Mouse (Mus musculus) embryonic stem cell, embryonic (primary cell): ENCODE results near the gene Lrrc32.

Source experiments
- CTCF ChIA-PET, 4 experiments: fragments of 300-600 bp in 2 of 4; fragments of 350-600 bp in 2 of 4; sonication (Branson Sonifier 250); formaldehyde crosslinking; loops; one replicate each; lab custom pipeline; 2022; ENCODE audit warnings: inconsistent platforms in 2 of 4; lab: Charles Lee
- POLR2A ChIA-PET, 4 experiments: fragments of 300-600 bp in 2 of 4; fragments of 350-600 bp in 2 of 4; sonication (Branson Sonifier 250); formaldehyde crosslinking; loops; one replicate each; lab custom pipeline; 2022; ENCODE audit warnings: antibody characterized with exemption in 4 of 4, inconsistent platforms in 1 of 4; lab: Charles Lee

The Lrrc32 gene

DNA sequence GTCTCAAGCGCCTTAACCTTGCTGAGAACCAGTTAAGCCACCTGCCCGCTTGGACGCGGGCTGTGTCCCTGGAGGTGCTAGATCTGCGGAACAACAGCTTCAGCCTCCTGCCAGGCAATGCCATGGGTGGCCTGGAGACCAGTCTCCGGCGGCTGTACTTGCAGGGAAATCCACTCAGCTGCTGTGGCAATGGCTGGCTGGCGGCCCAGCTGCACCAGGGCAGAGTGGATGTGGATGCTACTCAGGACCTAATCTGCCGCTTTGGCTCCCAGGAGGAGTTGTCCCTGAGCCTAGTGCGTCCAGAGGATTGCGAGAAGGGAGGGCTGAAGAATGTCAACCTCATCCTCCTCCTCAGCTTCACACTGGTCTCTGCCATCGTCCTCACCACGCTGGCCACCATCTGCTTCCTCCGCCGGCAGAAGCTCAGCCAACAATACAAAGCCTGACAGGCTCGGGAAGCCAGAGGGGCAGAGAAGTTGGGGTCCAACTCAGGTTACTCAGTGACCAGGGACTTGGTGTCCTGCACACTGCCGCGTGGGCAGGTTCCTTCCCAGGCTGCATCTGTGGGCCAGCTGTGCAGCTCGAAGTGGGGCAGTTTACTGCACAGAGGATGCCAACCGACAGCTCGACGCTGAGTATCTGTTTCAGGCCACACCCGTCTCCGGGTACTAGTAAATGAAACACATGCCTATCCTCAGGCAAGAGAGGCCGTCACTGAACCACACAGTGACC is 10.6 kb downstream of the Lrrc32 start:
- POLR2A ChIA-PET = interaction anchor here in 1 of 4 experiments (0.6 kb wide), 1 partner anchor 10 kb away, joined by 3 read pairs; the partner anchor contains the start of gene Lrrc32
- CTCF ChIA-PET = interaction anchor here in 2 of 4 experiments (1.7 to 1.8 kb wide), 2 partner anchors 10 to 18 kb away, joined by 4 to 5 read pairs; partner anchors contain the start of gene Lrrc32 (in 1 of the 2)

GRCm38 (mm10) chr7:98500470-98500869 is 11.4 kb downstream of the Lrrc32 start:
- CTCF ChIA-PET = interaction anchor here in 3 of 4 experiments (0.6 to 1.8 kb wide), 4 partner anchors 19 to 322 kb away, joined by 3 to 5 read pairs (median 4); no protein-coding TSS in a partner anchor
- POLR2A ChIA-PET = no interaction called here

- POLR2A ChIA-PET = no interaction called here
These were observed 12.0 kb downstream of the Lrrc32 start for GRCm38 (mm10) chr7:98501078-98501477.

DNA sequence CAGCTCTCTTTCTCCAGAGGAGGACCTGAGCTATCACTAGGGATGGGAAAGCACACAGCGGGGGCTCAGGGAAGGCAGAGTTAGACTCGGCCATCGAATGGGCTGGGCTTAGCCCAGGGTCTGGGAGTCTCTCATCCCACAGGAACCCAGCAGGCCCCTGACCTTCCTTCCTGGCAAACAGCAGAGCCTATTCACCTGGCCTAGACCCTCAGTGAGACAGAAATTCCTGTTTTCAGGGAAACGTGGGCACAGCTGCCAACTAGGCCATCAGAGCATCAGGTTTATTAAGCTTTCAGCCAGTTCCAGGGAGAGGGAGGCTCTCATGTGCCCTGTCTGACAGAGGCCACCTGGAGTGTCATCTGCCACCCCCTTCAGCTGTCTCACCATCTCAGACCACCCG is 13.8 kb downstream of the Lrrc32 start:
- ChIA-PET POLR2A (interaction anchor here in 2 of 4 experiments (0.6 to 1.9 kb wide), 4 partner anchors 9 to 533 kb away, joined by 3 to 6 read pairs (median 4); no protein-coding TSS in a partner anchor), CTCF (interaction anchor here in 3 of 4 experiments (0.6 to 2.2 kb wide), 5 partner anchors 13 to 271 kb away, joined by 3 to 7 read pairs (median 4); no protein-coding TSS in a partner anchor)

More at GRCm38 (mm10) chr7:98501078-98501477, 12.0 kb downstream of the Lrrc32 start:
- CTCF ChIA-PET = interaction anchor here (0.6 to 2.2 kb wide), 4 partner anchors 11 to 322 kb away, joined by 4 to 7 read pairs (median 4); no protein-coding TSS in a partner anchor

DNA sequence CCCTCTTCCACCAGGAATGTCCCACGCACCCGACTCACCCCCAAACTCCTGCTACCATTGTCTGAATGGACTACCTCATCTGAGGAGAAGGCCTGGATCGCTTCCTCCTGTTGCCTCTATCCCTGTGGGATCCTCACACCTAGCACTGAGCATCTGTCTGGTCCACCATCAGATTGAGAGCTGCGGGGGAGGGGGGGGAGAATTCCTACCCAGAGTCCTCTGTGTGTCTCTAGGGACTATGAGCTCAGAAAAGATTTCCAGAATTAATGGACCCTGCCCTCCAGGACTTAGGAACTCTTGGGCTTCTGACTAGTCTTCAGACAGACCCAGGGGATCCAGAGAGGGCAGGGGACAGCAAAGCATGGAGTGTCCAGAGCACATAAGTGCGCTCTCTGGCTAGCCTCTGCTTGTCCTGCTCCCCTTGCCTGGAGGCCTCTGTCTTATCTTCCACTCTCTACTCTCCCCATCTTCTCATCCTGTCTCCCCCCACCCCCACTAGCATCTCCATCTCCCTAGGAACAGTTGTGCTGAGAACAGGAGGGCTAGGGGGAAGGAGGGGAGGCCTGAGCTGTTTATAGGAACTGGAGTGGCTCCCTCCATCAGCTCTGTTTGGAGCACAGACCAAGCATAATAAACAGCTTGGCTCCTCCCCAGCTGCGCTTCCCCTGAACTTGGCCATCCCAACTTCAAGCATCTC is 15.0 kb downstream of the Lrrc32 start:
- CTCF ChIA-PET = no interaction called here
- POLR2A ChIA-PET = interaction anchor here in 1 of 4 experiments (0.7 to 1.9 kb wide), 4 partner anchors 9 to 81 kb away, joined by 3 to 6 read pairs (median 3); no protein-coding TSS in a partner anchor

- ChIA-PET CTCF (no interaction called here), POLR2A (interaction anchor here in 1 of 4 experiments (0.7 to 1.9 kb wide), 3 partner anchors 8 to 82 kb away, joined by 3 to 6 read pairs (median 3); no protein-coding TSS in a partner anchor)
These were observed 15.7 kb downstream of the Lrrc32 start for GRCm38 (mm10) chr7:98504726-98505314.

- ChIA-PET CTCF (interaction anchor here in 1 of 4 experiments (0.6 kb wide), 1 partner anchor 21 kb away, joined by 7 read pairs; no protein-coding TSS in a partner anchor), POLR2A (no interaction called here)
These were observed 16.6 kb downstream of the Lrrc32 start for GRCm38 (mm10) chr7:98505664-98506063.

DNA sequence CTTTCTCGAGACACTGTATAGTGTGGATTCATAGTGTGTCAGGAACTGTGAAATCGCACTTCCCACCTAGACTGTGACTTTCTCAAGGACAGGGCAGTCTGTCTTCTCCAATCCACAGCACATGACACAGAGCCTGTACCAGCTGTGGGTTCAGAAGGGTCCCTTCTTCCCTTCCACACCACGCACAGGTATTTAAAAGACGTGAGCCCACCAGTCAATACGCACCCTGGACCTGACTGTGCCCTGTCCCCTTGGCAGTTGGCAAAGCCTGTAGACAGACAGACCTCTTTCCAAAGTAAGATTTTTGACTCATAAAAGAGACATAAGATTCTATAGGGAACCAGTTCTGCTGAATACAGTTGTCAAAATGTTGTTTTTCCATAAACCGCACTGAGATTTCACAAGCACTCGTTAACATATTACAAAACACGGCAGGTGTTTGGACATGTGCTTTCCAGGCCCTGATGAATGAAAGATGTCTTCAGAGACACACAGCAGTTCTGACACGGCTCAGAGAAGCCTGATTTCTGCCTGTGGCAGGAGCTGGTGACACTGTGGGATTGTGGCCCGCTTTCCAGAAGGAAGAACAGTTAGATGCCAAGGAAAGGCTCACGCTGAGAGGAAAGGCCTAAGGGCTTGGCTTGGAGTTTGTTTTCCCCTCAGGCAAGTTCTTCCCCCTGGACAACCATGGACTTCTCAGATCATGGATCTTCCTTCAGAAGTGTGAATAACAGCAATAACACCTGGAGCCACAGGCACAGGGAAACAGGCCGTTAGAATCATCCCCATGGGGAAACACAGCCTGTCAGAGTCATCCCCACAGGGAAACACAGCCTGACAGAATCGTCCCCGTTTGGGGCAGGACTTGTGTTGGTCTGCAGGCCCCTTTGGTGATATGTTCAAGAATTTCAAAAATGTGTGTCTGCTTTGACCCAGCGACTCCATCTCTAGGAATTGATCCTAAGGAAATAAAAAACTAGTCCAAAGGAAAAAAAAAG is 22.2 kb downstream of the Lrrc32 start:
- CTCF ChIA-PET = interaction anchor here in 1 of 4 experiments (0.6 kb wide), 1 partner anchor 14 kb away, joined by 3 read pairs; no protein-coding TSS in a partner anchor
- POLR2A ChIA-PET = interaction anchor here in 1 of 4 experiments (0.7 kb wide), 1 partner anchor 14 kb away, joined by 3 read pairs; no protein-coding TSS in a partner anchor

DNA sequence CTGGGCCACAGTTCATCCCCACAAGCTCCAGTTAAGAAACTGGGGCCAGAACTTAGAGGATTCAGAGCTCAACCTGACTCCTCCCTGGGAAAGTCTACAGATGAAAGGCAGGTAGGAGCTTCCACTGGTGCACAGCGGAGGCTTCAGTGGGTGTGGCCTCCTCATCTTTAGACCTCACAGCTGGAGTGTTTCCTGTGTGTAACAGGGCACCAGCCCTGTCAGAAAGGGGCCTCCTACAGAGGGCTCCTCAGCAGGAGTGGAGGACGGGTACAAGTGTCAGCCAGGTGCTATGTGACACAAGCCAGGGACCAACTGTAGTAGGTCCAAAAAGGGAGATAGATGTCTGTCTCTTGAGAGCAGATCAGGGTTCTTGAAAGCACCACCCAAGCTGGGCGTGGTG is 24.2 kb downstream of the Lrrc32 start:
- POLR2A ChIA-PET = interaction anchor here in 2 of 4 experiments (0.7 to 1.6 kb wide), 2 partner anchors 10 to 115 kb away, joined by 4 to 6 read pairs; no protein-coding TSS in a partner anchor
- CTCF ChIA-PET = interaction anchor here in 1 of 4 experiments (0.7 kb wide), 1 partner anchor 716 kb away, joined by 14 read pairs; no protein-coding TSS in a partner anchor

DNA sequence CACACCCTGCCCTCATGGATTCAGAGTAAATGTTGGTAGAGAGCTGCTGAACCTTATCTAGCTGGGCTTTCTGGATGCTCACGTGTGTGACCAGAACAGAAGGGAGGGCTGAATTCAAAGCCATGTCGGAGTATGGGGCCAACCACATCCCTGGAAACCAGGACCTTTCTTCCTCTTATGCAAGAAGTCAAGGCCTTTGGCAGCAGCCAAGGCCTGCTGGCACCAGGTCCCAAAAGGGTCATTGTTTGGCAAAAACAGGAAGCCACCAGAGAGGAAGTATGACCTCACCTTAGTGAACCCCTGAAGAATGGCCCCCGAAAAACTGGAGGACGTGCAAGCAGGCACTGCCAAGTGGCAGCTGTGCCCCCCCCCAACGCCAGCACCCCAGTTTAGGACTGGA is 33.5 kb downstream of the Lrrc32 start:
- CTCF ChIA-PET = no interaction called here

DNA sequence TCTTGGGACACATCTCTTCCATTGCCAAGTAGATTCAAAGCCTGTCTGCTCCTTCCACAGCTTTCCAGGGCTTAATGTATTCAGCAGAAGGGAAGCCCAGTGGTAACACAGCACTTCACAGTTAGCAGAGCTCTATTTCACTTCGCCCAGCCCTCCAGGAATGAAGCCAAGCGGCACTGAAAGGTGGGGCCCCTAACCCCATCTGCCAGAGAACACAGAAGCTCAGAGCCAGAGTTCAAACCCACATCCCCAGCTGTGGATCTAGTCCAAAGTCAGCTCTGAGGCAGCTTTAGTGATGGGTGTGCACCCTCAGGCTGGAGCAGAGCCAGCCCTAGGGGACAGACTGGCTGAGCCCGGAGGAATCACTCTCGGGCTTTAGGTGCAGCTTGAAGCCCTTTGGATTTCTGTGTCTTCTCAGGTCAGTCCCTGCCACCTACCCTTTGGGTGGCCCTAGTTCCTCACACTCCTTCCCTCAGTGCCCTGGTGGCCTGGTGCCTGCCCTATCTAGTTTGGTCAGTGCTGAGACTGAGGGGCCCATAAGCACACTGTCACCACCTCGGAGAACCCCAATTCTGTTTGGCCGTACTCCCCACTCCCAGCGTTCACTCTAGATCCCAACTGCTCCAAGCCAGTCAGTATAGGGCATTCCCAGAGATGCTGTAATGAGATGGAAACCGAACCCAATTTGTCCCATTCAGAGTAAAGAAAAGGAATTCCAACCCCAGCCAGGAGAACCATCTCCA is 34.2 kb downstream of the Lrrc32 start:
- POLR2A ChIA-PET = interaction anchor here in 1 of 4 experiments (0.6 to 1.1 kb wide), 2 partner anchors 9 to 177 kb away, joined by 3 to 11 read pairs; no protein-coding TSS in a partner anchor
- CTCF ChIA-PET = interaction anchor here in 1 of 4 experiments (0.7 kb wide), 1 partner anchor 606 kb away, joined by 12 read pairs; no protein-coding TSS in a partner anchor

More for the DNA sequence above, 33.5 kb downstream of the Lrrc32 start:
- POLR2A ChIA-PET = interaction anchor here in 1 of 4 experiments (0.5 to 0.6 kb wide), 2 partner anchors 137 to 176 kb away, joined by 3 to 11 read pairs; no protein-coding TSS in a partner anchor

- POLR2A ChIA-PET = interaction anchor here in 1 of 4 experiments (0.5 to 1.1 kb wide), 2 partner anchors 9 to 566 kb away, joined by 3 read pairs; no protein-coding TSS in a partner anchor
- CTCF ChIA-PET = interaction anchor here in 1 of 4 experiments (0.7 kb wide), 1 partner anchor 605 kb away, joined by 12 read pairs; no protein-coding TSS in a partner anchor
These were observed 34.8 kb downstream of the Lrrc32 start for GRCm38 (mm10) chr7:98523813-98524361.

- CTCF ChIA-PET = no interaction called here
- POLR2A ChIA-PET = interaction anchor here in 1 of 4 experiments (0.5 to 1.1 kb wide), 2 partner anchors 10 to 566 kb away, joined by 3 read pairs; no protein-coding TSS in a partner anchor
These were observed 35.3 kb downstream of the Lrrc32 start for GRCm38 (mm10) chr7:98524401-98524800.

GRCm38 (mm10) chr7:98524869-98525699 is 36.0 kb downstream of the Lrrc32 start:
- ChIA-PET CTCF (interaction anchor here in 2 of 4 experiments (0.5 kb wide), 2 partner anchors 40 to 629 kb away, joined by 3 to 5 read pairs; no protein-coding TSS in a partner anchor), POLR2A (no interaction called here)

- CTCF ChIA-PET = interaction anchor here in 2 of 4 experiments (0.5 to 0.7 kb wide), 2 partner anchors 215 to 495 kb away, joined by 4 to 5 read pairs; no protein-coding TSS in a partner anchor
- POLR2A ChIA-PET = no interaction called here
These were observed 38.0 kb downstream of the Lrrc32 start for GRCm38 (mm10) chr7:98527085-98527484.
